Mouse (Mus musculus) liver, adult (tissue): Measurements from ENCODE around the gene Gm45213.

Source experiments
- GATA4 ChIP-seq: IDR thresholded peaks from 2 replicates; pipeline ENCODE4 v1.6.1; 2014; ENCODE audit warnings: mild to moderate bottlenecking, low read length; ENCODE audit not compliant: insufficient replicate concordance

Gm45213 gene

GRCm38 (mm10) chr7:66043552-66044459, at the start of gene Gm45213:
Gene Gm45213, plus strand, starts transcription at chr7:66043602.
- no peak for TF ChIP-seq GATA4

- no peak for TF ChIP-seq GATA4
These were observed 42.2 kb upstream of the Gm45213 start for GRCm38 (mm10) chr7:66001035-66001754.

- no peak for TF ChIP-seq GATA4
These were observed 41.6 kb upstream of the Gm45213 start for GRCm38 (mm10) chr7:66001797-66002196.

- TF ChIP-seq GATA4, result no peak
These were observed 40.0 kb upstream of the Gm45213 start for GRCm38 (mm10) chr7:66003447-66003846.

- no peak for TF ChIP-seq GATA4
These were observed 39.4 kb upstream of the Gm45213 start for GRCm38 (mm10) chr7:66003865-66004638.

GRCm38 (mm10) chr7:66005066-66005465, 38.3 kb upstream of the Gm45213 start:
- TF ChIP-seq GATA4, result no peak

- TF ChIP-seq GATA4, result no peak
These were observed 35.1 kb upstream of the Gm45213 start for GRCm38 (mm10) chr7:66008161-66008891.

- no peak for TF ChIP-seq GATA4
These were observed 34.5 kb upstream of the Gm45213 start for GRCm38 (mm10) chr7:66008892-66009273.

GRCm38 (mm10) chr7:66010518-66010917, 32.9 kb upstream of the Gm45213 start:
- no peak for TF ChIP-seq GATA4

- TF ChIP-seq GATA4, result no peak
These were observed 15.7 kb upstream of the Gm45213 start for GRCm38 (mm10) chr7:66027747-66028146.

- no peak for TF ChIP-seq GATA4
These were observed 14.5 kb upstream of the Gm45213 start for GRCm38 (mm10) chr7:66028766-66029512.

GRCm38 (mm10) chr7:66036809-66037208, 6.6 kb upstream of the Gm45213 start:
- TF ChIP-seq GATA4, result no peak

GRCm38 (mm10) chr7:66038261-66038660, 5.1 kb upstream of the Gm45213 start:
- TF ChIP-seq GATA4, result no peak

- no peak for TF ChIP-seq GATA4
These were observed 4.7 kb upstream of the Gm45213 start for GRCm38 (mm10) chr7:66038730-66039129.
